Mouse (Mus musculus) E14TG2a.4 (cell line): ENCODE data around the gene Gli2.

ENCODE experiments used
- H3K27me3 ChIP-seq: 2 replicates; pipeline ENCODE4 v1.6.1; 2014; ENCODE audit warnings: low read length, control low read depth; ENCODE audit not compliant: insufficient read depth
- H3K36me3 ChIP-seq: 2 replicates; pipeline ENCODE4 v1.6.1; 2014; ENCODE audit warnings: low read length, control low read depth; ENCODE audit not compliant: insufficient read depth
- H3K4me1 ChIP-seq: replicated peaks from 2 replicates; pipeline ENCODE4 v1.6.1; 2014; ENCODE audit warnings: low read depth, low read length, control low read depth
- H3K4me3 ChIP-seq: replicated peaks from 2 replicates; pipeline ENCODE4 v1.5.1; 2014; ENCODE audit warnings: mild to moderate bottlenecking, low read length
- H3K9me3 ChIP-seq: 2 replicates; pipeline ENCODE4 v1.6.1; 2014; ENCODE audit warnings: low read length, control low read depth
- CTCF ChIP-seq: conservative IDR thresholded peaks from 2 replicates; pipeline ENCODE4 v1.5.1; 2014; ENCODE audit warnings: low read length
- NANOG ChIP-seq: IDR thresholded peaks from 2 replicates; pipeline ENCODE4 v1.6.1; 2014; ENCODE audit warnings: borderline replicate concordance, low read length, mixed read lengths
- POU5F1 ChIP-seq: IDR thresholded peaks from 2 replicates; pipeline ENCODE4 v1.6.1; 2014; ENCODE audit warnings: low read length, borderline replicate concordance

Gene Gli2

DNA sequence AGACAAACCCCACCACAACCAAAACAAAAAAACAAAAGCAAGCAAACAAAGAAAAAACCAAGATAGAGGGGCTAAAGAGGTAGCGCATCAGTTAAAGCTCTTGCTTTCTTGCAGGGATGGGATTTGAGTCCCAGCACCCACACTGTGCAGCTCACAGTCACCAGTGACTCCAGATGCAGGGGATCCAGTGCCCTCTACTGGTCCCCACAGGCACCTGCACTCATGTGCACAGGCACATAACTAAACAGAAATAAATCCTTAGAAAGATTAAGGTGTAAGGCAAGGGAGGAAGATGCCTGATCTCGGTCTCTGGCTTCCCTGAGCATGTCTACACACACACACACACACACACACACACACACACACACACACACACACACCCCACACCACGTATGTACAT is 83.4 kb downstream of the Gli2 start:
- H3K4me3 ChIP-seq: no peak overlapping the region
- peak; percentile 51 for TF ChIP-seq CTCF
- TF ChIP-seq NANOG: no peak
- H3K4me1 ChIP-seq: peaks cover 12% of the 10 kb centered on the region
- H3K27me3 ChIP-seq: no peaks in the 10 kb centered on the region
- H3K36me3 ChIP-seq: peaks cover 89% of the 10 kb centered on the region
- H3K9me3 ChIP-seq: peaks cover 11% of the 10 kb centered on the region

- H3K4me1 ChIP-seq: peaks cover 9% of the 10 kb centered on the region
- peaks cover 89% of the 10 kb centered on the region for H3K36me3 ChIP-seq
- TF ChIP-seq POU5F1: no peak
- no peak for TF ChIP-seq NANOG
- no peak for TF ChIP-seq CTCF
These were observed 84.0 kb downstream of the Gli2 start for GRCm38 (mm10) chr1:118969409-118969808.

GRCm38 (mm10) chr1:118968661-118969179 is 84.7 kb downstream of the Gli2 start:
- H3K4me1 ChIP-seq: peaks cover 9% of the 10 kb centered on the region
- H3K36me3 ChIP-seq: peaks cover 89% of the 10 kb centered on the region
- H3K27me3 ChIP-seq: no peaks in the 10 kb centered on the region
- H3K4me3 ChIP-seq: no peak overlapping the region
- TF ChIP-seq NANOG: no peak
- peaks cover 11% of the 10 kb centered on the region for H3K9me3 ChIP-seq

More at GRCm38 (mm10) chr1:118969409-118969808, 84.0 kb downstream of the Gli2 start:
- Histone ChIP-seq H3K27me3 (no peaks in the 10 kb centered on the region), H3K4me3 (no peak overlapping the region), H3K9me3 (peaks cover 11% of the 10 kb centered on the region)

- Histone ChIP-seq H3K36me3 (peaks cover 86% of the 10 kb centered on the region), H3K4me3 (no peak overlapping the region), H3K4me1 (peaks cover 9% of the 10 kb centered on the region), H3K27me3 (no peaks in the 10 kb centered on the region), H3K9me3 (peaks cover 11% of the 10 kb centered on the region)
- TF ChIP-seq POU5F1: no peak
- no peak for TF ChIP-seq NANOG
- no peak for TF ChIP-seq CTCF
These were observed 85.4 kb downstream of the Gli2 start for GRCm38 (mm10) chr1:118967976-118968375.

GRCm38 (mm10) chr1:118967281-118967680 is 86.1 kb downstream of the Gli2 start:
- Histone ChIP-seq H3K9me3 (peaks cover 11% of the 10 kb centered on the region), H3K4me1 (peaks cover 9% of the 10 kb centered on the region), H3K27me3 (no peaks in the 10 kb centered on the region), H3K4me3 (no peak overlapping the region), H3K36me3 (peaks cover 86% of the 10 kb centered on the region)
- TF ChIP-seq NANOG (no peak), POU5F1 (no peak), CTCF (no peak)

- Histone ChIP-seq H3K27me3 (no peaks in the 10 kb centered on the region), H3K36me3 (peaks cover 94% of the 10 kb centered on the region), H3K4me1 (peaks cover 62% of the 10 kb centered on the region), H3K4me3 (no peak overlapping the region), H3K9me3 (no peaks in the 10 kb centered on the region)
- TF ChIP-seq NANOG (no peak), CTCF (no peak), POU5F1 (no peak)
These were observed 94.8 kb downstream of the Gli2 start for GRCm38 (mm10) chr1:118958644-118959043.

GRCm38 (mm10) chr1:118955791-118956190 is 97.6 kb downstream of the Gli2 start:
- no peak for TF ChIP-seq POU5F1
- H3K4me3 ChIP-seq: no peak overlapping the region
- H3K4me1 ChIP-seq: peaks cover 63% of the 10 kb centered on the region
- H3K27me3 ChIP-seq: no peaks in the 10 kb centered on the region
- H3K9me3 ChIP-seq: no peaks in the 10 kb centered on the region
- peaks cover 97% of the 10 kb centered on the region for H3K36me3 ChIP-seq

DNA sequence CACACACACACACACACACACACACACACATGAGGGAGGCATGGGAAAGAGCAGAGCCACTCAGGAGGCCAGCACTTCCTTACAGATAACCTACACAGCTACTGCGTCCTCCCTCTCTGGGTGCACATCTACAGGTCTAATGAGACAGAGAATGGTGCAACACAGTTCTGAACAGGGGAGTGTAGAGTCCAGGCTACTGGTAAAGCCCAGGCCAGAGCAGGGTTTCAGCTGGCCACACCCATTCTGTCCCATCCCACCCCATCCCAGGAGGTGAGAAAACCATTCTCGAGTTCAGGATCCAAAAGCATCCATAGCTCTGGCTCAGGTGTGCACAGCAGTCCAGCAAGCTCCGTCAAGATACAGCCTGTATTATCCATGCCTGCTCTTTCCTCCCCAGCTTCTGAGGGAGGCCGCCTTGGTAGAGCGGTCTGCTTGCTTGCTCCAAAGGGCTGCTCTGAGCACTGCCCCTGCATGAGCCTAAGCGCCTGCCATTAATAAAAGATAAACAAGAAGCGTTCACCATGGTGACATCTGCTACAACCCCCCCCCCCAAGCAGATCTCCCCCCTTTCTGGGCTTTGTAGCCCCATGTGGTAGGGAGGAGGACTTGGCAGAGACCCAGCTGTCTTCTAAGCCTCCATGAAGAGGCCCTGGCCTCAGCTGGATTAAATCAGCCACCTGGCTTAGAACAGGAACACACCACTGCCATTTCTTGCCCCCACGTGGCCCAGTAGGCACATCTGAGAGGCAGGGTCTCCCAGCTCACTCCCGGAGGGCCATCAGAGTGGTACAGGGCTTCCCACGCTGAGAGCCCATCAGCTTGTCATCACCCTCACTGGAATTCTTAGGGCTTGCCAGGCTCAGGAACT is 98.8 kb downstream of the Gli2 start:
- no peaks in the 10 kb centered on the region for H3K9me3 ChIP-seq
- TF ChIP-seq NANOG (no peak), POU5F1 (no peak), CTCF (no peak)
- no peaks in the 10 kb centered on the region for H3K27me3 ChIP-seq

DNA sequence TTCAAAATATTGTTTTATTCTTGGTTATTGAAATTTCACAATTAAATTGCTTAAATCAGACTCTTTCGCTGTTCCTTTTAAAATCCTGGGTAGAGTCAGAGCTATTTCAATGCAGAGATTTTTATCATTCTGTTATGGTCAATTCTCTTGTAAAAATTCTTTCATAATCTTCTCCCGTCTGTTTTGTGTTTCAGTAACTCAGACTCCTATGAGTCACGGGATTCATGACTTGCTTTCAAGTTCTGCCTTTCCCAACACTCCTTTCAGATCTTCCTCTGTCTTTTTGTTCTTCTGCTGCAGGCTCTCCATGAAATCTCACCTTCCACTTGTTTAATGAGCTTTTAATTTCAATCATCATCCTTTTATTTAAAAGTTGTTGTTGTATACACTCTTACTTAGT is 100.4 kb downstream of the Gli2 start:
- Histone ChIP-seq H3K36me3 (peaks cover 99% of the 10 kb centered on the region), H3K27me3 (no peaks in the 10 kb centered on the region), H3K4me3 (no peak overlapping the region), H3K4me1 (peaks cover 63% of the 10 kb centered on the region), H3K9me3 (no peaks in the 10 kb centered on the region)
- TF ChIP-seq POU5F1 (no peak), CTCF (no peak), NANOG (no peak)

More for the DNA sequence above, 98.8 kb downstream of the Gli2 start:
- H3K36me3 ChIP-seq: peaks cover 97% of the 10 kb centered on the region
- H3K4me3 ChIP-seq: no peak overlapping the region
- peaks cover 60% of the 10 kb centered on the region for H3K4me1 ChIP-seq
